Mouse (Mus musculus): ENCODE measurements at regions not wholly inside any gene's neighbourhood (a gene's known extent, or its start where the extent isn't known, plus 50 kb on each side); places are given as distances from the start of the nearest gene placed in this dataset.
"Not testable (repeated sequence)": the region's sequence is repeated elsewhere in the genome, so short reads cannot be mapped to it uniquely, and the experiment has no call there.

- no peaks in the 10 kb centered on the region for H3K36me3 ChIP-seq
- no peak overlapping the region for H3K27ac ChIP-seq
- no peak overlapping the region for H3K4me2 ChIP-seq (replicated peaks)
- 88% methylated on average over 7 of the region's 7 CpGs for WGBS
- no peak overlapping the region for H3K9ac ChIP-seq (replicated peaks)
- H3K9me3 ChIP-seq: no peaks in the 10 kb centered on the region
- no peaks in the 10 kb centered on the region for H3K27me3 ChIP-seq
- H3K4me3 ChIP-seq (replicated peaks): no peak overlapping the region
- no peak for ATAC-seq
- H3K4me1 ChIP-seq (replicated peaks): no peaks in the 10 kb centered on the region
Observed at GRCm38 (mm10) chr14:53960779-53961178, 293.1 kb downstream of the Dad1 start.

DNA sequence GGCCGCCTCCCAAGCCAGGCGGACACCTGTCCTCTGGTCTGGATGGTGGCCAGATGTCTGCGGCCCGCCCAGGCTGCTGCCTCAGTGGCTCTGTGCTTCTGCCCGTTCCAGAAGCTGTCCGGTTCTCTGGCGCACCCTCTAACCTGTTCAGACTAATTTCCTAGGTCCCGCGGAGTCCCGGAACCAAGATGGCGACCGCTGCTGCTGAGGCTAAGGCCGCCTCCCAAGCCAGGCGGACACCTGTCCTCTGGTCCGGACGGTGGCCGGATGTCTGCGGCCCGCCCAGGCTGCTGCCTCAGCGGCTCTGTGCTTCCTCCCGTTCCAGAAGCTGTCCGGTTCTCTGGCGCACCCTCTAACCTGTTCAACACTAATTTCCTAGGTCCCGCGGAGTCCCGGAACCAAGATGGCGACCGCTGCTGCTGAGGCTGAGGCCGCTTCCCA is 318.1 kb downstream of the Dad1 start:
- 98% methylated on average over 29 of the region's 29 CpGs for WGBS
- H3K9ac ChIP-seq (replicated peaks); H3K36me3 ChIP-seq; H3K4me3 ChIP-seq (replicated peaks); ATAC-seq; H3K4me1 ChIP-seq (replicated peaks); H3K4me2 ChIP-seq (replicated peaks); H3K27me3 ChIP-seq; H3K27ac ChIP-seq; H3K9me3 ChIP-seq: not testable (repeated sequence)

GRCm38 (mm10) chr14:53935336-53935735 is 318.6 kb downstream of the Dad1 start:
- H3K9ac ChIP-seq (replicated peaks); H3K4me1 ChIP-seq (replicated peaks); H3K4me3 ChIP-seq (replicated peaks); H3K4me2 ChIP-seq (replicated peaks); ATAC-seq; H3K9me3 ChIP-seq; H3K27ac ChIP-seq; H3K36me3 ChIP-seq; H3K27me3 ChIP-seq: not testable (repeated sequence)
- 91% methylated on average over 9 of the region's 13 CpGs for WGBS

GRCm38 (mm10) chr14:53910871-53911270 is 343.0 kb downstream of the Dad1 start:
- no peaks in the 10 kb centered on the region for H3K9me3 ChIP-seq
- no peak overlapping the region for H3K27ac ChIP-seq
- no peaks in the 10 kb centered on the region for H3K4me1 ChIP-seq (replicated peaks)
- H3K27me3 ChIP-seq: no peaks in the 10 kb centered on the region
- H3K9ac ChIP-seq (replicated peaks): no peak overlapping the region
- H3K4me3 ChIP-seq (replicated peaks): no peak overlapping the region
- no peak for ATAC-seq
- 71% methylated on average over 1 of the region's 1 CpGs for WGBS
- H3K4me2 ChIP-seq (replicated peaks): no peak overlapping the region
- H3K36me3 ChIP-seq: no peaks in the 10 kb centered on the region

- H3K36me3 ChIP-seq: no peaks in the 10 kb centered on the region
- H3K4me1 ChIP-seq (replicated peaks): no peaks in the 10 kb centered on the region
- H3K4me2 ChIP-seq (replicated peaks): no peak overlapping the region
- H3K4me3 ChIP-seq (replicated peaks): no peak overlapping the region
- no peak overlapping the region for H3K9ac ChIP-seq (replicated peaks)
- H3K9me3 ChIP-seq: no peaks in the 10 kb centered on the region
- WGBS: 71% methylated on average over 3 of the region's 3 CpGs
- H3K27ac ChIP-seq: no peak overlapping the region
- no peaks in the 10 kb centered on the region for H3K27me3 ChIP-seq
- ATAC-seq: no peak
Observed at GRCm38 (mm10) chr14:53904578-53904977, 349.3 kb downstream of the Dad1 start.

DNA sequence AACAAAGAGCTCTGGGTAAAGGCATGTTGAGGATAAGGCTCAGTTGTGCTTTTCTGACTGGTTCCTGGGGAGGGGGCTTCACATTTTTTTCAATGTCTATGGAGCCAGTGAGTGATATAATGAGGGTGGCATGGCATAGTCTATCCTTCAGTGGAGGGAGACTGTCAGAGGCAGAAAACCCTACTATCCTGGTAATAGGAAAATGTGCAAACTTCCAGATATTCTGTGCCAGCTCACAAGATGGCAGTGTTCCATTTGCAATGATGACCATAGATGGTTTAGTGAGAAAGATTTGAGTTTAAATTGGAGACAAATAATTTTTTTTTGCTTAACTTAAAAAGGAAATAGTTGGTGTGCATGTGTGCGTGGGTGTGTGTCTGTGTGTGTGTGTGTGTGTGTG is 352.8 kb downstream of the Dad1 start:
- Histone ChIP-seq H3K27ac (no peak overlapping the region), H3K9me3 (no peaks in the 10 kb centered on the region), H3K36me3 (no peaks in the 10 kb centered on the region), H3K9ac (replicated peaks) (no peak overlapping the region), H3K4me3 (replicated peaks) (no peak overlapping the region), H3K4me2 (replicated peaks) (no peak overlapping the region), H3K4me1 (replicated peaks) (no peaks in the 10 kb centered on the region), H3K27me3 (no peaks in the 10 kb centered on the region)
- 90% methylated on average over 1 of the region's 1 CpGs for WGBS
- ATAC-seq: no peak

DNA sequence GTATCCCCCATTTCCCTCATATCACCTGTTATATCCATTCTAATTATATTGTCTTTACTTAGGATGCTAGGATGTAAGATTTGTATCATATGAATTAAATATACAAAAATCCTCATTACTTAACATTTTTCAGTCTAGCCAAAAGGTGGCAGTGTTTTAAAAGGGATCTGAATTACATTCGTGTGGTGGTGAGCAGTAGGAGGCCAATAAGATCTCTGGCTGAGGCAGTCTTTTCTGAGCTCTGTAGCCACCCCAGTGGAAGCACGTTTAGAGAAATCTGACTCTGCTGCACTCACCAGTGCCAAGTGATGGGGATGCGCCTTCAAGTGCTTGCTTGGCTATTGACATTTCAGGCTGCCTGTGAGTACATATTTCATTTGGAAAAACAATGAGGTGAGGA is 372.6 kb downstream of the Dad1 start:
- Histone ChIP-seq H3K27me3 (no peaks in the 10 kb centered on the region), H3K9me3 (no peaks in the 10 kb centered on the region), H3K4me3 (replicated peaks) (no peak overlapping the region), H3K27ac (no peak overlapping the region), H3K36me3 (no peaks in the 10 kb centered on the region), H3K4me1 (replicated peaks) (0 out of 2 replicates have a peak, but pooled peaks cover 4% of the 10 kb centered on the region), H3K4me2 (replicated peaks) (no peak overlapping the region), H3K9ac (replicated peaks) (no peak overlapping the region)
- WGBS: 16% methylated on average over 3 of the region's 3 CpGs
- peak; percentile 83 for ATAC-seq

DNA sequence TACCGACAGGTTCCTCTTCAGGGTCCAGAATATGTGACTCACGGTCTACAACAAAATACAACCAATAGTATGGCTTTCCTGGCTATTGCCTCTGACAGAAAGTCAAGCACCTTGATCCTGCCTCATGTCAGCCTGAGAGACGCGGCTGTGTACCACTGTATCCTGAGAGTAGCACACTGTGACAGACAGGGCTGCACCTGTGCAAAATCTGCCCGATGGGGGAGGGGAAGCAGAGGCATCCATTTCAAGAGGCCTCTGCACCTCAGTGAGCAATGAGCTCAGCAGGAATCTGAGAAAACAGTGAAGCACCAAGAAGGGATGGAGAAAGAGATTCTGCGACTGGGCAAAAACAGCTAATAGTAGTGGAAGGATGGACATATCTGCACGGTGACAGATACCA is 377.3 kb downstream of the Dad1 start:
- 72% methylated on average over 7 of the region's 7 CpGs for WGBS
- Histone ChIP-seq H3K4me2 (replicated peaks) (no peak overlapping the region), H3K36me3 (no peaks in the 10 kb centered on the region), H3K9me3 (no peaks in the 10 kb centered on the region), H3K27ac (no peak overlapping the region), H3K4me1 (replicated peaks) (no peaks in the 10 kb centered on the region), H3K4me3 (replicated peaks) (no peak overlapping the region), H3K27me3 (no peaks in the 10 kb centered on the region), H3K9ac (replicated peaks) (no peak overlapping the region)
- no peak for ATAC-seq

- ATAC-seq: no peak
- Histone ChIP-seq H3K4me1 (replicated peaks) (no peaks in the 10 kb centered on the region), H3K4me2 (replicated peaks) (no peak overlapping the region), H3K36me3 (no peaks in the 10 kb centered on the region), H3K27me3 (no peaks in the 10 kb centered on the region), H3K4me3 (replicated peaks) (no peak overlapping the region), H3K9me3 (no peaks in the 10 kb centered on the region), H3K9ac (replicated peaks) (no peak overlapping the region), H3K27ac (no peak overlapping the region)
- 64% methylated on average over 6 of the region's 6 CpGs for WGBS
Observed at GRCm38 (mm10) chr14:53875736-53876135, 378.2 kb downstream of the Dad1 start.

- no peak overlapping the region for H3K27ac ChIP-seq
- H3K9me3 ChIP-seq: no peaks in the 10 kb centered on the region
- no peak overlapping the region for H3K9ac ChIP-seq (replicated peaks)
- no peak overlapping the region for H3K4me3 ChIP-seq (replicated peaks)
- 67% methylated on average over 7 of the region's 7 CpGs for WGBS
- ATAC-seq: no peak
- no peaks in the 10 kb centered on the region for H3K36me3 ChIP-seq
- H3K4me2 ChIP-seq (replicated peaks): no peak overlapping the region
- H3K4me1 ChIP-seq (replicated peaks): 0 out of 2 replicates have a peak, but pooled peaks cover 3% of the 10 kb centered on the region
- H3K27me3 ChIP-seq: no peaks in the 10 kb centered on the region
Observed at GRCm38 (mm10) chr14:53847049-53847448, 406.9 kb downstream of the Dad1 start.

- no peak overlapping the region for H3K4me3 ChIP-seq (replicated peaks)
- H3K4me1 ChIP-seq (replicated peaks): 0 out of 2 replicates have a peak, but pooled peaks cover 3% of the 10 kb centered on the region
- WGBS: 92% methylated on average over 9 of the region's 9 CpGs
- H3K27me3 ChIP-seq: no peaks in the 10 kb centered on the region
- H3K9me3 ChIP-seq: no peaks in the 10 kb centered on the region
- no peak overlapping the region for H3K9ac ChIP-seq (replicated peaks)
- no peak overlapping the region for H3K4me2 ChIP-seq (replicated peaks)
- no peak overlapping the region for H3K27ac ChIP-seq
- no peaks in the 10 kb centered on the region for H3K36me3 ChIP-seq
- ATAC-seq: no peak
Observed at GRCm38 (mm10) chr14:53845646-53846045, 408.3 kb downstream of the Dad1 start.

DNA sequence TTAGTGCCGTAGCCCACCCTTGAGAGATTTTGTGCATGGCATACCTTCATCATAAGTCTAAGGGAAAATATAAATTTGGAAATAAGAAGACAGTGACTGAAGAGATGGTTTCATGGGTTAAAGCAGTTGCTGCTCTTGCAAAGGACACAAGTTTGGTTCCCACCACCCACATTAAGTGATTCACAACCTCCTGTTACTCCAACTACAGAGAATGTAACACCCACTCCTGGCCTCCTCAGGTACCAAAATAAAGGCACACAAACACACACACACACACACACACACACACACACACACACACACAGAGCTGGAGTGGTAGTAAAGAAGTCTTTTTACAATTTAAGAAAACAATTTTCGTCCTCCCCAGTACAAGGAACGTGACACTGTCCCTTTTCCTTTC is 421.4 kb downstream of the Dad1 start:
- Histone ChIP-seq H3K4me2 (replicated peaks) (no peak overlapping the region), H3K27me3 (no peaks in the 10 kb centered on the region)

GRCm38 (mm10) chr14:53831651-53832050 is 422.3 kb downstream of the Dad1 start:
- WGBS: 87% methylated on average over 6 of the region's 6 CpGs
- Histone ChIP-seq H3K4me2 (replicated peaks) (no peak overlapping the region), H3K36me3 (no peaks in the 10 kb centered on the region), H3K27me3 (no peaks in the 10 kb centered on the region), H3K9me3 (no peaks in the 10 kb centered on the region), H3K4me1 (replicated peaks) (no peaks in the 10 kb centered on the region), H3K27ac (no peak overlapping the region), H3K9ac (replicated peaks) (no peak overlapping the region), H3K4me3 (replicated peaks) (no peak overlapping the region)
- ATAC-seq: no peak

More for the DNA sequence above, 421.4 kb downstream of the Dad1 start:
- H3K36me3 ChIP-seq: no peaks in the 10 kb centered on the region
- no peak overlapping the region for H3K4me3 ChIP-seq (replicated peaks)
- no peak overlapping the region for H3K27ac ChIP-seq
- H3K4me1 ChIP-seq (replicated peaks): no peaks in the 10 kb centered on the region
- WGBS: 91% methylated on average over 3 of the region's 3 CpGs
- no peak for ATAC-seq
- H3K9ac ChIP-seq (replicated peaks): no peak overlapping the region
- H3K9me3 ChIP-seq: no peaks in the 10 kb centered on the region

All from midbrain, embryonic 13.5 days (tissue).